Mouse (Mus musculus) T-helper 1 cell (primary cell): ENCODE measurements around the gene Ift57.

Experiments
- in situ Hi-C: fragments of 300-600 bp; cut with MboI, MseI; formaldehyde crosslinking; loops from one replicate; pipeline ENCODE4 v1.15.1; 2025; ENCODE audit warnings: high pct_unique_total_duplicates

Ift57 gene

DNA sequence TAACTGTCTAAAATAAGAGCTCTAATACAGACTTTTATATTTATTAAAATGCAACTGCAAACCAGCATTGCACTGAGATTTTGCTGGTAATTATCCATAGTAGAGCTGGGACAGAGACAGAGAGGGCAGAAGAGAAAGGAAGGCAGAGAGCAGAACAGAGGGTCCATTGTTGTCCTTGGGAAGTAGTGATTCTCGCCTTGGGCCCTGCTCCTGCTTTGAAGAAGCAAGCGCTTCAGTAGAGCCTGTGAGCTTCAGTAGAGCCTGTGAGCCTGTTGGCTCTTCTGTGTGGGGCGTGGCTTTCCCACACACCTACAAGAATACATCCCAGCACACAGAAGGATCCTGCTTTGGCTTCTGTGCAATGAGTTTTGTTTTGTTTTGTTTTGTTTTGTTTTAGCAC, 54.3 kb downstream of the Ift57 start:
- in situ Hi-C loops = no loop called here

DNA sequence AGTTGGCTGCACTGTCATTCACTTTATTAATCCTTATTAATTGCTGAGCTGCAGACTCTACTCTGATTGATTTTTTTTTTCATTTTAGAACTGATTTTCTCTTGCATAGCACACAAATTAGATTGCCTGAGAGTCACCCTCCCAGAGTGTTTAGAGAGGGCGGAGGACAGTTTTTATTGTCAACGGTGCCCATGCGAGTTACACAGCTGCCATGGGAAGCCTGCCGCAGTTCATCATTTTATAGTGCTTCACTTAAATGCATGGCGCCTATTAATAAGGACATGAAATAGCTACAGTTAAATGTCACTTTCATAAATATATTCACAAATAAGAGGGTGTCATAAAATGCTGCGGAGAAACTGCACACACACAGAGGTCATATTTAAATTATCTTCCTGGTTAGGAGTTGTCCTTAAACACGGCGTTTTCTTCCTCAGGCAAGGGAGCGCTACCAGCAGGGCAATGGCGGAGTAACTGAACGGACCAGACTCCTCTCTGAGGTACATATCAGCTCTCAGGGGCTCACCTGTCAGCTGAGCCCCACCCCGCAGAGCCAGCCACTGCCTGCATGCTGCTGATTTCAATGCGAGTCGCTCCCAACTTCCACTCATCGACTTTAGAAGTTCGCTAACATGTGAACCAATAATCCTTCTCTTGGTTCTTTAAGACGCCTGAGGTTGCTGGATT, 61.6 kb downstream of the Ift57 start:
- in situ Hi-C loops = no loop called here

DNA sequence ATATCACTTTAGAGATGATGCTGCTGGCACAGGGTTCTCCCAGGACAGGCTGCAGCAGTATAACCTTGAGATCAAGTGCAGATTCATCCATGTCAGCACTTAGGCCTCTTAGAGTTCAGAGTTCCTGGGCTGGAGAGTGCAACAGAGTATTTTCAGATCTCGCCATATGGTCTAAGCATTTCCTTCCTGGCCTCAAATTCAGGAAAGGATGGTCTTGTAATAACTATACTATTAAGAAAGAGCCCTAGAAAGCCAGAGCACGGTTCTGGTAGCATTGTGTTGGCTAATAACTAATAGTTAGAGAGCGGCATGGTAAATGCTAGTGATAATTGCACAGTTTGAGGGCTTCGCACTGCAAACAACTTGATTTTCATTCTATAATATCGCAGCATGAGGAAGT, 62.9 kb downstream of the Ift57 start:
- in situ Hi-C loops = no loop called here

GRCm38 (mm10) chr16:49766326-49766725, 67.3 kb downstream of the Ift57 start:
- in situ Hi-C loops = no loop called here

- in situ Hi-C loops = no loop called here
These were observed 69.5 kb downstream of the Ift57 start for GRCm38 (mm10) chr16:49768491-49769031.

- in situ Hi-C loops = no loop called here
These were observed 70.8 kb downstream of the Ift57 start for GRCm38 (mm10) chr16:49769831-49770261.

- in situ Hi-C loops = no loop called here
These were observed 71.5 kb downstream of the Ift57 start for GRCm38 (mm10) chr16:49770320-49771189.

- in situ Hi-C loops = no loop called here
These were observed 72.8 kb downstream of the Ift57 start for GRCm38 (mm10) chr16:49771609-49772396.

- in situ Hi-C loops = no loop called here
These were observed 73.5 kb downstream of the Ift57 start for GRCm38 (mm10) chr16:49772576-49772975.

DNA sequence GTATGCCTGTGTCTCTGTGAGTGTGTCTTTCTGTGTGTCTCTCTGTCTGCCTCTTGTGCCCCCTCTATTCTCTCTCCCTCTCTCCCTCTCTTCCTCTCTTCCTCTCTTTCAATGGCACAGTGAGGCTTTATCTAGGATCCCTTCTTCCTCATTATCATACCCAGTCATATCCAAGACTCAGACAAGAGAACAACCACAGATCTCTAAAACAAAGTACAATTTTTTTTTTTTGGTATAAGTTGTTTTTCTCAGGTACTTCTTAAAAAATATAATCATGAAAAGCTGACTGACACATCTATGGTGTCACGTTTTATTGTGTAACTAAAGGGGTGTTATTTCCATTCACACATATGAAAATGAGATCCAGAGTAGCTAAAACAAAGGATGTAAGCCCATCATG, 74.0 kb downstream of the Ift57 start:
- in situ Hi-C loops = no loop called here

DNA sequence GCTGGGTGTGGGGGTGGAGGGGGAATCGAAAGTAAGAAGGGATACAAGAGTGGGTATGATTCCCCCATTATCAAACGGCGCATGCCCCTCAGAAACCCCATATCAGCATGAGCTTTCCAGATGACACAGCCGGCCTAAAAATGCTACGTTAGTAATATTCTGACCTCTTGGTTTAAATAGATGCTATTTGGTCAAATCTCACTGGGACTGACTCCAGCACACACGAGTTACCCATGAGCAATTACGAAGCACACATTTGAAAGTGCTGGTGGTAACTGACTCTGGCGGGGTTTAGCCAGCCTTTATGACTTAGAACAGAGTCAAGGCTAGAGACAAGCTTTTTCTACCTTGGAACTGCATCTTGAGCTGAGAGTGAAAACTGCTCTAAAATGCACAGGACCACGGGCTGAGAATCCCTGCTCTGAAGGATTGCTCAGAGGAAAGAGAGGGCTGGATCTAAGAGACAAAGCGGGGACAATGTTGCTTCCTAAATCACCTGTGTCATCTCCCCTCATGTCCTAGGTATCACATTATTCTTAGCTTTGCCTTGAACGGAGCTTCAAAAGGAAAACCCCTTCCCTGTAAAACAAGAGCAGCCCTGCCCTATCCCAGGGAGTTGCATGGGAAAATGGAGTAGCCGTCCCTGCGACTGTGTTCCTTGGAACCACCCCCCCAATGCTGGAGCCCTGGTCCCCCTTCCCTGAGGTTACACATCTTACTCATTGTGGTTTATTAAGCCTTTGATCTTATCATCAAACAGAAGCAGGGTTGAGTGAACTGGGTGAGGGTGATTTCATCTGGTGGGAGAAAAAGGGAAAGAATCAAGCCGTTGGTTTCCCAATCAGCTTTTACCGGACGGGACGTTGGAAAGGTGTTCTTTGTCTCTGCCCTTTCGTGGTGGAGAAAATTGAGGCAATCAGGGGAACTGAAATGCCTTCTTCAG, 75.3 kb downstream of the Ift57 start:
- in situ Hi-C loops = loop anchor here (5.0 to 25.0 kb wide), 2 partner anchors 78 to 1913 kb away; no protein-coding TSS in a partner anchor

DNA sequence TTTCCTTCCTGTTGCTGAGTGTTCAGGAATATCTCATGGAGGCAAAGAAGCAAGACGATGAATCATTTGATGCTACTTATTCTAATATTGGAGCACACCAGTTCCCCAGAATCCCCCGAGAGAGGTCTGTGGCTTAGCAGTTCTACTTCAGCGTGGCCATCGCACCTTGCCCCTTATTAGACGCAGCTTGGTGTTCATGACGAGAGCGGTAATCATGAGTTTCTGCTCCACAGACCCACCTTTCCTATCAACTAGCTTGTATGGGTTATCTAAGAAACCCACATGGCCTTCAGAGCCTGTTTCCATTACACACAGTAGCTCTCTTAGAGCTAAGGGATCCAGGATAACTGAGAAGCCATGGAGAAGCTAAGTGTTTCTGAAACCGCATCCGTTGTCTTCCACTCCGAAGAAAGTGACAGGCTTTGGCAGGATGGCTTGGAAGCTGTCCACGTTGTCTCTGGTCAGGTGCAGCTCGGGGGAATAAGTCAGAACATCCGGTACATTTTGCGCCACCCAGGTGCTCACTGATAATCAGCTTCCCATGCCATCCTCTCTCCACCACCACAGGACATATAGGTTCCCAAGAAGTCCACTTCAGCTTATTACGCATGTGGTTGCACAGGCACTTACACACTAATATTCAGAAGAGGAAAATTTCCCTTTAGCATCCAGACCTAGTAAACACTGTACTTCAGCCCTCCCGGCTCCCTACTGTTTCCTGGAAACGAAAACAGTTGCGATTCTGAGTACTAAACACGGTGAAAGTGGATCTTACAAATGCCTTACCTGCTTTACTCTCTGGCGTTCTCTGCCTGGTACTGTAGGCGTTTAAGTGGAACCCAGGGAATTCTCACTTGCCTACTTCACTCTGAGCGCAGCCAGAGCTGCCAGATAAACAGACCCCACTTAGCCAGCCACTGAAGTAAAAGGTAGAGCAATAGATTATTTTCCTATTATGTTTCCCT, 76.3 kb downstream of the Ift57 start:
- in situ Hi-C loops = loop anchor here (5.0 to 25.0 kb wide), 2 partner anchors 77 to 1912 kb away; no protein-coding TSS in a partner anchor

GRCm38 (mm10) chr16:49776981-49777380, 77.9 kb downstream of the Ift57 start:
- in situ Hi-C loops = loop anchor here (5.0 to 25.0 kb wide), 2 partner anchors 75 to 1910 kb away; no protein-coding TSS in a partner anchor

DNA sequence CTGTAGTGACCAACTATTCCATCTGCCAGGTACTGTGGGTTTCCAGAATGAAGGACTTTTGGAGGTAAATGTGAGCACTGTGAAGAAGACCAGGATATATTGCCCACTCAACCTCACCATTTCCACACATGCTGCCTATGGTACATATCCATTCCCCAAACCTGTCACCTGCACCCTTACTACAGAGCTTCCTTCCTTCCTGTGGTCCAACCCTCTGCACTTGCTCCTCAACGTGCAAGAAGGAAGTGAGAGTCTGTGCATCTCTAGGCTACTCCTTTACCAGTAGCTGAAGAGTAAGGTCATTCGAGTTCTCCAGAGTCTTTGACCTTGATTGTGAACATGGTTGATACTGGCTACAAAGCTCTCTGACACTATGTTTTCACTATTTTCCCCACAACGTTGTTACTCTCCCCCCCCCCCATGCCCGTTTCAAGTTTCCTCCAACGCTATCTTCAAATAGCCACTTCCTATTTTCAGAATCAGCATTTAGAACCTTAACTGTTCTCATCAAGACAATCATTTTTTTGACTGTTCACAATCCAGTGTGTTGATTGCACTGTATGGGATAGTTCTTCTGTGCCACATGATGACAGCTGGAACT, 82.6 kb downstream of the Ift57 start:
- in situ Hi-C loops = loop anchor here (25.0 kb wide), 1 partner anchor 1906 kb away; no protein-coding TSS in a partner anchor

GRCm38 (mm10) chr16:49783369-49783768, 84.3 kb downstream of the Ift57 start:
- in situ Hi-C loops = loop anchor here (25.0 kb wide), 1 partner anchor 1904 kb away; no protein-coding TSS in a partner anchor

- in situ Hi-C loops = loop anchor here (25.0 kb wide), 1 partner anchor 1901 kb away; no protein-coding TSS in a partner anchor
These were observed 87.1 kb downstream of the Ift57 start for GRCm38 (mm10) chr16:49786116-49786515.

DNA sequence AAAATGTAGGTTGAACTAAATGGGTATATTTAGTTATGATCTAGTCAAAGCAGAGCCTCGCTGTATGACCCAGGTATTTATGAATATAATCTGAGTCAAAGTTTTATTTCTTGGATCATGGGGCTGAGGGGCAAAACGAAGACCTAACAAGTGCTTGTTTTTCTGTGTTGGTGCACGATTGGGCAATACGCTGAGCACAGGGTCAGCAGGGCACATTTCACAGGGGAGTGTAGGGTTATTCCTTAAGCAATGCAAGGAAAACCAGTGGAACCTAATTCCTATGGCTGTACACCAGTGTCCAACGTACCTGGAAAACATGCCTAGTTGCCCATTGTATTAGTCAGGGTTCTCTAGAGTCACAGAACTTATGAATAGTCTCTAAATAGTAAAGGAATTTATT, 88.7 kb downstream of the Ift57 start:
- in situ Hi-C loops = loop anchor here (25.0 kb wide), 1 partner anchor 1900 kb away; no protein-coding TSS in a partner anchor
